Mouse (Mus musculus) T-helper 17 cell (primary cell): Measurements from ENCODE around the gene Gm20822.
"Not testable (repeated sequence)": the region's sequence is repeated elsewhere in the genome, so short reads cannot be mapped to it uniquely, and the experiment has no call there.

Source experiments
- in situ Hi-C, 2 experiments: fragments of 300-600 bp; cut with MboI, MseI; formaldehyde crosslinking; loops; 1 replicate in 1 of 2; 2 replicates in 1 of 2; pipeline ENCODE4 v1.15.1; 2025; ENCODE audit warnings: high pct_unique_total_duplicates in 2 of 2

The Gm20822 gene

GRCm38 (mm10) chrY:15884671-15885070 lies at the start of gene Gm20822:
Gene Gm20822 (minus strand): TSS chrY:15884771.
- in situ Hi-C loops: not testable (repeated sequence)
